In the genomic region with DNA sequence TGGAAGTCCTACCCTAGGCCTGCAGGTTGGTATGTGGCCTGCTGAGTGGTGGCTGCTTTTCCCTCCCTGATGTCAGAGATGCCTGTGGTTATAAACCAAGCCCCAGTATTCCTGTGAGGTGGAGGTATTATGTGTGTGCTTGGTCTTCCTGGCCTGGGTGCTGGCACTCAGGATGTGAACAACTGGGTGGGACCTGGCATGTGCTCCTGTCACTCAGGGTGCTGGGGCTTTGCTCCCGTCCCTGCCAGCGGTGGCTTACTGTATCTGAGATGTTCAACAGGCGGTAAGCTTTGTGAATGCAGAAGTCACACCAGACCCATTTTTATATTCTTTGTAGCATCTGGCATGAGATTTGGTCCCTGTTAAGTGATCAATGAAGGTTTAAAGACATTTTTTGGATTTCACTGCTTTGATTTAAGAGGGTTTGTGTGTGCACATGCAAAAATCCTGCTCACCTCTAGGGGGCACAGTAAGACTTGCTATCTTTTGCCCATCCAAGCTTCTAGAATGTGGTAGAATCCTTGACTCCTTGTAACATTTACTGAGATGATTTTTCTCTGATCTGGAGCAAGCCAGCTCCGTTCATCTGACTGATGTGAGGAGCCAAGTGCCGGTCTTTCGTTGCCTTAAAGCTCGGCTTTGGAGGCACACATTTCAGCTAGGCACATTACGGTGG, we compare ENCODE assay signal across 9 mouse cellular contexts. TPM values are rescaled to one million over a fixed set of nuclear protein-coding genes. Genes with fewer than 3 reads are reported as not detected.
DNase-seq lines count a peak whose midpoint lies in the region; ATAC-seq lines count a peak whose summit lies in the region.
"Had no signal": no experiment of that assay in that cellular context is flagged by ENCODE, and none has a peak within 500 bp of the region (broad histone marks: within the 10 kb centered on the region; RNA-seq: fewer than 3 reads in every experiment).

No protein-coding gene starts in this region.

- no peaks in the 10 kb centered on the region for H3K27me3 ChIP-seq in limb, embryonic 11.5 days (ENCODE audit: control insufficient read depth, insufficient read depth, low read length)

- whole genome bisulfite sequencing in limb, embryonic 11.5 days: 88% methylated on average over 8 of the region's 8 CpGs

- no peak overlapping the region for H3K4me3 ChIP-seq in limb, embryonic 11.5 days (ENCODE audit: low read depth, low read length)
- H3K4me3 ChIP-seq: embryonic facial prominence, embryonic 13.5 days had no signal

- H3K27ac ChIP-seq in limb, embryonic 11.5 days (replicated peaks; ENCODE audit: low read depth, low read length): no peak overlapping the region
- H3K27ac ChIP-seq: embryonic facial prominence, embryonic 13.5 days had no signal

- no peak overlapping the region for H3K9ac ChIP-seq in limb, embryonic 11.5 days (ENCODE audit: low read length)

- ATAC-seq in limb, embryonic 11.5 days (ENCODE audit: insufficient number of reproducible peaks, low FRiP score, low TSS enrichment, low read depth): no peak
- no peak for ATAC-seq in monocyte, adult 5-6 weeks (replicated peaks; ENCODE audit: insufficient number of reproducible peaks, low FRiP score, low TSS enrichment, poor library complexity, severe bottlenecking)

- H3K9me3 ChIP-seq in limb, embryonic 11.5 days (ENCODE audit: control insufficient read depth, low read length): no peaks in the 10 kb centered on the region
- H3K9me3 ChIP-seq: embryonic facial prominence, embryonic 13.5 days had no signal

- H3K4me2 ChIP-seq in limb, embryonic 11.5 days (ENCODE audit: low read depth, severe bottlenecking): no peak overlapping the region
- H3K4me2 ChIP-seq: embryonic facial prominence, embryonic 13.5 days had no signal

- no peaks in the 10 kb centered on the region for H3K36me3 ChIP-seq in limb, embryonic 11.5 days (ENCODE audit: control insufficient read depth, insufficient read depth, low read length)

- H3K4me1 ChIP-seq in limb, embryonic 11.5 days (ENCODE audit: control insufficient read depth, insufficient read depth, low read length): peaks cover 3% of the 10 kb centered on the region; the same call in 1 of the 2 replicates

- peak; percentile 22 for DNase-seq in urinary bladder, postnatal 25 days (ENCODE audit: low spot score)
- no peak for DNase-seq in urinary bladder, adult 18-20 months (ENCODE audit: low spot score in 2 of 2)
- peak; percentile 57 for DNase-seq in cerebellum, adult 8-10 months
- DNase-seq in frontal cortex, postnatal 14 days (ENCODE audit: low spot score in 2 of 2): peak; percentile 64 to 80
- DNase-seq in kidney, adult 9 months: peak; percentile 61
- DNase-seq in limb, embryonic 11.5 days (ENCODE audit: low spot score): peak; percentile 74
- DNase-seq in naive thymus-derived CD4-positive, alpha-beta T cell, adult 2 months (ENCODE audit: low read depth): peak; percentile 47

RNA-seq across cellular contexts. Expression of a gene that starts 9.8 kb away (rescaled TPM):
- 117 and 123 TPM in 2 replicates for polyA plus RNA-seq in limb, embryonic 11.5 days (2014; fragmentation: Nextera tagmentation; extraction: Ambion mirVana)
- total RNA-seq in monocyte, adult 5-6 weeks (2017): 42.0 to 59.0 TPM (median 59.0 TPM) in 3 replicates

RNA-seq across cellular contexts. Expression of a gene that starts 10.3 kb away (rescaled TPM):
- polyA plus RNA-seq in limb, embryonic 11.5 days (2014; fragmentation: Nextera tagmentation; extraction: Ambion mirVana): 4.9 and 7.0 TPM in 2 replicates
- 3.0 to 9.0 TPM (median 6.5 TPM) in 3 replicates for total RNA-seq in monocyte, adult 5-6 weeks (2017)

Comparison
In these comparisons a context has a peak if more than half of its experiments do, and no peak if none do; other contexts are left out.
1. DNase-seq: peak in urinary bladder, postnatal 25 days (single experiment), cerebellum, adult 8-10 months (single experiment), frontal cortex, postnatal 14 days (2 of 2), kidney, adult 9 months (single experiment), limb, embryonic 11.5 days (single experiment) and naive thymus-derived CD4-positive, alpha-beta T cell, adult 2 months (single experiment); none in urinary bladder, adult 18-20 months (0 of 2).